Mouse (Mus musculus) midbrain, embryonic 12.5 days (tissue): ENCODE data around the gene Rtraf. TPM values are rescaled to one million over a fixed set of nuclear protein-coding genes. Genes with fewer than 3 reads are reported as not detected.

Experiments used
- ATAC-seq: fragments of 200-750 bp; cut with Nextera tagmentation; 2 replicates; pipeline ENCODE4 v1.8.0; 2017; ENCODE audit warnings: low read depth, moderate TSS enrichment, moderate library complexity; ENCODE audit not compliant: low FRiP score
- H3K27ac ChIP-seq: fragments of 300-500 bp; sonication (generic); replicated peaks from 2 replicates; pipeline ENCODE4 v1.5.1; 2016; ENCODE audit warnings: mild to moderate bottlenecking
- H3K27me3 ChIP-seq: fragments of 300-500 bp; sonication (generic); 2 replicates; pipeline ENCODE4 v1.6.1; 2016; ENCODE audit warnings: mild to moderate bottlenecking
- H3K36me3 ChIP-seq: fragments of 300-500 bp; sonication (generic); 2 replicates; pipeline ENCODE4 v1.6.1; 2016
- H3K4me1 ChIP-seq: fragments of 300-500 bp; sonication (generic); 2 replicates; pipeline ENCODE4 v1.6.1; 2016
- H3K4me2 ChIP-seq: fragments of 300-500 bp; sonication (generic); replicated peaks from 2 replicates; pipeline ENCODE4 v1.6.1; 2016; ENCODE audit warnings: mild to moderate bottlenecking, moderate library complexity
- H3K4me3 ChIP-seq: fragments of 300-500 bp; sonication (generic); 2 replicates; pipeline ENCODE4 v1.5.1; 2016; ENCODE audit warnings: mild to moderate bottlenecking
- H3K9ac ChIP-seq: fragments of 300-500 bp; sonication (generic); replicated peaks from 2 replicates; pipeline ENCODE4 v1.6.1; 2016; ENCODE audit warnings: mild to moderate bottlenecking, moderate library complexity
- H3K9me3 ChIP-seq: fragments of 300-500 bp; sonication (generic); 2 replicates; pipeline ENCODE4 v1.6.1; 2016; ENCODE audit warnings: mild to moderate bottlenecking
- WGBS: fragments of 180-500 bp; shearing (Covaris S2); methylation state at CpG from one replicate; pipeline ENCODE4 v1.1.7; 2016; 5-methylcytosine and 5-hydroxymethylcytosine counted together
- polyA plus RNA-seq: library from polyadenylated mRNA; unstranded; fragments of >200 nt; fragmentation: Nextera tagmentation; extraction: Ambion mirVana; gene quantifications from 2 replicates; pipeline ENCODE4 v1.2.1, GENCODE M21; 2016

Gene Rtraf
- polyA plus RNA-seq, 1 experiment from 2014 or later, result 234 TPM

DNA sequence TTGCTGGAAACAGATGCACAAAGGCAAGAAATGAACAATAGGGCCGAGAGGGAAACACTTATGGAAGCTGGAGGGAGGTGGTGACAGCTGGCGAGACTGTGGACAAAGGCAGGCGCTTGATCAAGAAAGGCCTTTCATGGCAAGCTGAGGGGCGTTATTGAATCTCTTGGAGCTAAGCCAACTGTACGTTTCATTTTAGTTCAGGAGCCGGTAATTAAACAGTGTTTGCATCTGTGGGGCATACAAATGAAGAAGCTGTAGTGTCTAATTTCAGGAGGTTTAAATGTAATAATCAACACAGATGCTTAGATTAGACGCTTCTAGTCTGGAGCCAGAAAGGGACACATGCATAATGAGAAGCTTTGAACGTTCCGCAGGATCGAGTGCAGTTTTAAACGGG lies 1.9 kb upstream of the Rtraf start:
- H3K36me3 ChIP-seq, result peaks cover 12% of the 10 kb centered on the region
- H3K27me3 ChIP-seq, result no peaks in the 10 kb centered on the region; the same call in 1 of the 2 replicates
- 0 out of 2 replicates have a peak, but pooled peaks cover 3% of the 10 kb centered on the region for H3K9me3 ChIP-seq
- WGBS, result 36% methylated on average over 11 of the region's 11 CpGs
- peaks cover 28% of the 10 kb centered on the region for H3K4me1 ChIP-seq
- H3K4me2 ChIP-seq, result peak overlapping the region; percentile 22; the same call in 1 of the 2 replicates
- ATAC-seq, result peak; percentile 39; the same call in 1 of the 2 replicates
- H3K27ac ChIP-seq, result peak overlapping the region; percentile 87
- H3K9ac ChIP-seq, result 0 out of 2 replicates have a peak overlapping the region, but pooled peaks have one; percentile 7
- no peak overlapping the region for H3K4me3 ChIP-seq

DNA sequence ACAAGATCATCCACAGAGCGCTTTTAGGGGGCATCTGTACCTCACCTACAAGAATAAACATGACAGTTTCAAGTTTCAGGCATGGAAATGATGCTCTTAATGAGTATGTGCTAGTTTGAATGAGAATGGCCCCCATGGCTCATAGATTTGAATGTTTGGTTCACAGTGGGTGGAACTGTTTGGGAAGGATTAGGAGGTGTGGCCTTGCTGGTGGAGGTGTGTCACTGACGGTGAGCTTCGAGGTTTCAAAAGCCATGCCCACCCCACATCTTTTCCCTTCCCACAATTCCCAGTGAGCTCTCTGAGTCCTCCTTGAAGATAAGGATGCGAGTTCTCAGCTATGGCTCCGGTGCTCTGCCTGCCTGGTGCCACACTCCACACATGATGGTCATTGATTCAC lies 1.9 kb downstream of the Rtraf start:
- H3K4me1 ChIP-seq, result peaks cover 28% of the 10 kb centered on the region
- 94% methylated on average over 5 of the region's 5 CpGs for WGBS
- H3K36me3 ChIP-seq, result peaks cover 31% of the 10 kb centered on the region
- H3K9me3 ChIP-seq, result 0 out of 2 replicates have a peak, but pooled peaks cover 3% of the 10 kb centered on the region
- no peak overlapping the region for H3K4me2 ChIP-seq
- H3K9ac ChIP-seq, result no peak overlapping the region
- H3K27me3 ChIP-seq, result no peaks in the 10 kb centered on the region
- no peak overlapping the region for H3K27ac ChIP-seq
- ATAC-seq, result no peak
- no peak overlapping the region for H3K4me3 ChIP-seq

DNA sequence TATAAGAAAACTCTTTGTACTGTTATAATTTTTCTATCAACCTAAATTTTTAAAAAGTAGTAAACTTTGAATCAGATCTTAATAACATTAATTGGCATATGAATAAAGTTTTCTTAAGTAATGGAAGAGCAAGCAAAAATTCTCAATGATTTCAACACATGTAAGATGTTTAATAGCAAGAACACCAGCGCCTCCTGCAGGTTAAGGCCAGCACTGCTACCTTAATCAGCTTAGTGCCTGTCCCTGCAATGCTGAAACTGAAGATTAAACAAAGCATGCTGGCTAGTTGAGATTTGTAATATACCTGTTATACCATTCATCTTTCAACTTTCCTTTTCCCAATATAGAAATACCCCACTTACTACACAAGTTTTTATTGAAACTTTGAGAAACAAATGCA lies 5.7 kb downstream of the Rtraf start:
- no peaks in the 10 kb centered on the region for H3K27me3 ChIP-seq
- H3K9ac ChIP-seq, result no peak overlapping the region
- peaks cover 6% of the 10 kb centered on the region for H3K4me1 ChIP-seq
- peaks cover 65% of the 10 kb centered on the region for H3K36me3 ChIP-seq
- ATAC-seq, result no peak
- WGBS, result 10% methylated on average over 1 of the region's 1 CpGs
- H3K9me3 ChIP-seq, result 0 out of 2 replicates have a peak, but pooled peaks cover 3% of the 10 kb centered on the region
- no peak overlapping the region for H3K4me2 ChIP-seq
- H3K27ac ChIP-seq, result no peak overlapping the region
- H3K4me3 ChIP-seq, result no peak overlapping the region

DNA sequence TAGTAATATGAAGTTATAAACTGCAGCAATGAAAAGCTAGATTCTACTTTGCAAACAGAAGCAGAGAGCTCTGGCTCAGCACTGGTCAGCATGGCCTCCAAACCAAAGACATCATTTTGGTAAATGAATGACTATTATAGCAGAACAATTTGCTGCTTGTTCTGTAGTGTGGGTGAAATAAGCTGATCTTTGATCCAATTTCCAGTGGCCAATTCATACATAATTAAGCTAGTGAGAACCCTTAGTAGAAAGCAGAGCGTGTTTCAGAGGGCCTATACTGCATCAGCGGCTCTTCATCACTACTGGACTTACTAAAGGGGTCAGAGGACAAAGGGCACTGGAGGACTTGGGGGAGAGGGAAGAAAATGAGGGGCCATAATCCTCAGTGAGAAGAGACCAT lies 10.6 kb downstream of the Rtraf start:
- H3K4me2 ChIP-seq, result no peak overlapping the region
- whole genome bisulfite sequencing, result 93% methylated on average over 2 of the region's 2 CpGs
- no peaks in the 10 kb centered on the region for H3K9me3 ChIP-seq
- no peak overlapping the region for H3K9ac ChIP-seq
- H3K36me3 ChIP-seq, result peaks cover 66% of the 10 kb centered on the region
- no peak for ATAC-seq
- no peaks in the 10 kb centered on the region for H3K27me3 ChIP-seq
- H3K4me1 ChIP-seq, result no peaks in the 10 kb centered on the region
- no peak overlapping the region for H3K4me3 ChIP-seq
- H3K27ac ChIP-seq, result no peak overlapping the region

DNA sequence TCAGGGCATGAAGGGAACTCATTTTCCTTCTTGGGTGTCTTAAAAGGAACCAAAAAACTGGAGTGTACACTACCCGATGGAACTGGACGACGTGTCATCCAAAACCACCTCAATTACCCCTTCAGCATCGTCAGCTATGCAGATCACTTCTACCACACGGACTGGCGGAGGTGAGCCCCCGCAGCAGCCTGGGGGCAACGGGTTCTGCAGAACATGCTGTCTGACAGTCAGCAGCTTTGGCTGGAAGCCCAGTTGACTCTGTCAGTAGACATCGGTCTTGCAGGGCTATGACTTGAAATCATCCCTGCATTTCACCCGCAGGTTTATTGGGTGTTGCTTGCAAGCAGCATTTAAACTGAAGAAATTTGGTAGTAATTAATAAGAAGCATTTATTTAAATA lies 13.7 kb downstream of the Rtraf start:
- no peaks in the 10 kb centered on the region for H3K27me3 ChIP-seq
- no peak overlapping the region for H3K9ac ChIP-seq
- H3K36me3 ChIP-seq, result peaks cover 43% of the 10 kb centered on the region
- no peaks in the 10 kb centered on the region for H3K9me3 ChIP-seq
- no peak overlapping the region for H3K4me2 ChIP-seq
- H3K27ac ChIP-seq, result no peak overlapping the region
- H3K4me1 ChIP-seq, result no peaks in the 10 kb centered on the region
- WGBS, result 86% methylated on average over 10 of the region's 10 CpGs
- no peak overlapping the region for H3K4me3 ChIP-seq
- no peak for ATAC-seq

DNA sequence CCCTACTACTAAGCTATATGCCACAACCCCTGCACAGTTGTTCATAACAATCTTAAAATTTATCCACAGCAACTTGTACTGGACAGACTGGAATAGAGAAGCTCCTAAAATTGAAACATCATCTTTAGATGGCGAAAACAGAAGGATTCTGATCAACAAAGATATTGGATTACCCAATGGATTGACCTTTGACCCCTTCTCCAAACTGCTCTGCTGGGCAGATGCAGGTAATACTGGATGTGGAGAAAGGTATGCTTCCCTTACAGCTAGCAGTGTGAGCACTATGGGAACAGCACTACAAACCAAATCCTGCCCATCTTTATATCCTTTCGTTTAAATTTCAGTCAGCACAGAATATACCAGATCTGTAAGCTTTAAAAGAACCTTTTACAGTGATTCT lies 15.8 kb downstream of the Rtraf start:
- Histone ChIP-seq H3K4me1 (peaks cover 8% of the 10 kb centered on the region; the same call in 1 of the 2 replicates), H3K27ac (no peak overlapping the region), H3K36me3 (peaks cover 25% of the 10 kb centered on the region), H3K9me3 (no peaks in the 10 kb centered on the region), H3K9ac (no peak overlapping the region), H3K4me3 (no peak overlapping the region), H3K27me3 (no peaks in the 10 kb centered on the region), H3K4me2 (no peak overlapping the region)
- ATAC-seq, result no peak
- 89% methylated on average over 2 of the region's 2 CpGs for WGBS

DNA sequence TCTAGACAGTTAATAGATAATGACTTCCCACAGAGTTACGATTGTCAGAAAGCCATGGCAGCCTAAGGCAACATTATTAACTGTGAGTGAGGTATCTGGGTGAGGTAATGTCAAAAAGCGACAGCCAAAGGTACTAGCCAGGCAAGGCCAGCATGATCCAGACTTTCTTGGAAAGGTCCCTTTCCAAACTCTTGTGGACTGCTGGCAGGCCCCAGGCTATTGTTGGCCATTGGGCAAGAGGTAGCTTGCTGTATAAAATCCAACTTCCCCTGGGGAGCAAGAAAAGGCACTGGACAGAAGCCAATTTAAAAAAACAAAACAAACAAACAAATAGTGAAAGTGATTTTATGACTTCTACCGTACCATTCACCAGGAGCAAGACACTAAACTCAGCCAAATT lies 16.3 kb downstream of the Rtraf start:
- ATAC-seq, result no peak
- Histone ChIP-seq H3K27me3 (no peaks in the 10 kb centered on the region), H3K4me3 (no peak overlapping the region), H3K9me3 (no peaks in the 10 kb centered on the region), H3K36me3 (peaks cover 20% of the 10 kb centered on the region), H3K4me2 (no peak overlapping the region), H3K4me1 (peaks cover 8% of the 10 kb centered on the region; the same call in 1 of the 2 replicates), H3K27ac (no peak overlapping the region), H3K9ac (no peak overlapping the region)
- 92% methylated on average over 3 of the region's 3 CpGs for WGBS

DNA sequence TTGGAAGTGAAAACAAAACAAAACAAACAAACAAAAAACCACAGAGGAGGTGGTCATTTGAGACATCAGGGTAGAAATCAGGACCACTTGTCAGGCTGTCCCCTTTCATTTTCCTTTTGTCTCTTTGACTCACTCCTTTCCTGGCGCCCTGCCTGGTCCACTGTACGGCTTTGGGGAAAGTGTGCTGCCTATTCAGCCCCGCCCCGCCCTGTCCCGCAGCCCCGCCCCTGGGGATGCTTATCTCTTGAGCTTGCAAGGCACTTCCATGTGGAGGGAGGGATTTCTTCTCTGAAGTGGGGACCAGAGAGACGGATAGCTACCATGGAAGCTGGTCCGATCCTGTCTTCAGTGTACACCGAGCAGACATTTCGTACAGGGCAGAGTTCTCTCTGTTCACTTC lies 20.0 kb downstream of the Rtraf start:
- Histone ChIP-seq H3K4me1 (peaks cover 8% of the 10 kb centered on the region; the same call in 1 of the 2 replicates), H3K27ac (no peak overlapping the region), H3K4me3 (no peak overlapping the region), H3K9me3 (no peaks in the 10 kb centered on the region), H3K4me2 (no peak overlapping the region), H3K27me3 (no peaks in the 10 kb centered on the region), H3K9ac (no peak overlapping the region), H3K36me3 (no peaks in the 10 kb centered on the region)
- 37% methylated on average over 10 of the region's 10 CpGs for WGBS
- 0 out of 2 replicates have a peak, but pooled peaks have one; percentile 23 for ATAC-seq

DNA sequence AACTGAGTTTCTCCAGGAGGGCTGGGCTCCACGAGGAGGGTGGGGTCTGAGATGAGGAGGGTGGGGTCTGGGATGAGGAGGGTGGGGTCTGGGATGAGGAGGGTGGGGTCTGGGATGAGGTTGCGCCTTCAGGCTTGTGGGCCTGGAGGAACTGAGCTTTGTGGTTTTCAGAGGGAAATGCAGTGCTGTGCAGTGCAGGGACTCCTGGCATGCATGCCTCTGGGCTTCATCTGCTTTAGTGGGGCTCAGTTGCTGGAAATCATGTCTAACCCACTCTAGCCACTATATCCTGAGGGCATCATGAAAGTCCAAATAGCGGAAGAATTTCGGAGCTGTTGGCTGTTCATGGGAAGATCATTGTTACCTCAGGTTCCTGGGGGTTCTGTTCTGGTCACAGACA lies 20.4 kb downstream of the Rtraf start:
- no peaks in the 10 kb centered on the region for H3K27me3 ChIP-seq
- H3K4me1 ChIP-seq, result peaks cover 8% of the 10 kb centered on the region; the same call in 1 of the 2 replicates
- ATAC-seq, result no peak
- WGBS, result 54% methylated on average over 4 of the region's 4 CpGs
- no peaks in the 10 kb centered on the region for H3K9me3 ChIP-seq
- no peak overlapping the region for H3K27ac ChIP-seq
- no peak overlapping the region for H3K4me3 ChIP-seq
- no peak overlapping the region for H3K4me2 ChIP-seq
- H3K9ac ChIP-seq, result no peak overlapping the region
- H3K36me3 ChIP-seq, result no peaks in the 10 kb centered on the region

DNA sequence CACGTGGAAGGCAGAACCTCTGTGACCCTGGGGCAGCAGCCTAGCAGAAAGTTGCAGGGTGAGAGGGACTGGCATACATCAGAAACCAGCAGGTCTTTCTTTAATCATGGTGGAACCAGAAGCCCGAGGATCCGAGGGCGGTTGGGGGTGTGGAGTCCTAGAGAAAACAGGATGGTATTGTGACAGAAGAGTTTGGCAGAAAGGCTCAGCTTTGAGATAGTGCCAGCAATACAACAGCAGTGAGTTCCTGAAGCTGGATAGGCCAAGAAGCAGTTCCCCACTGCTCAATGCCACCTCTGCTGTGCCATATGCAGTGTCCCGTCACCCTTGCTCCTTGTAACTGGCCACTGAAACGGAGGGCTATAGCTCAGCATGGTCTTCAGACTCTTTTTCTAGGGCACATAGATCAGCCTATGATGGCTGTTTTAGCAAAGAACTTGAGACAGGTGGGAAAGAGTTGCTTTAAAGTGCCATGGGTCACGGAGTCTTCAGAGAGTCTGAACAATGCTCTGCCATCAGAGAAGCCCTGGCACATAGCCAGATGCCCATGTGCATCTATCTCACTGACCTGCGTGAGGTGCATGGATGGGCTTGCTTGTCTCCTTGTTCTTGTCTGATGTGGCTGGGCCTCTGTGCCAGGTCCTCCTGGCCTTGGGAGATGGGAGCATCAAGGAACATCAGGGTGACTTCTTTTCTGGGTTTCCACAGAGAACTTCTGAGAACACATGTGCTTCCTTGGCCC lies 22.0 kb downstream of the Rtraf start:
- Histone ChIP-seq H3K4me2 (no peak overlapping the region), H3K9me3 (no peaks in the 10 kb centered on the region), H3K9ac (no peak overlapping the region), H3K27ac (no peak overlapping the region), H3K4me1 (peaks cover 8% of the 10 kb centered on the region; the same call in 1 of the 2 replicates), H3K4me3 (no peak overlapping the region), H3K36me3 (no peaks in the 10 kb centered on the region), H3K27me3 (no peaks in the 10 kb centered on the region)
- ATAC-seq, result no peak
- 90% methylated on average over 8 of the region's 8 CpGs for WGBS

DNA sequence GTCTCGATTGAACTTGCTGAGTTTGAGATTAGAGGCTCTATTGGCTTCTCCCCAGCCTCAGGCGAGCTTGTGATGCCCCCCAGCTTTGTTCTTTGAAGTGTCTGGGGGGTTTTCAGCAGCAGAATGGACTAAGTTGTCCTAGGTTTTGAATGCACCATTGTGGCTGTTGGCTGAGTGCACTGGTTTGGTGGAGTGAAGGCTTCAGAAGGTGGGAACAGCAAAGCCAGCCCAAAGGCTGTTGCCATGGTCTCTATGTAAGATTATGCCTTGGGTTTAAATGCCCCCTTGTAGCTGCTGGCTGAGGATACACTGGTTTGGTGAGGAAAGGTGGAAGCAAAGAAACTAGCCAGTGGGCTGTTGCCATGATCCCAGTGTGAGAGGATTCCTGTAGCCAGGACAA lies 23.1 kb downstream of the Rtraf start:
- no peak overlapping the region for H3K4me3 ChIP-seq
- no peak overlapping the region for H3K4me2 ChIP-seq
- H3K27ac ChIP-seq, result no peak overlapping the region
- no peak for ATAC-seq
- H3K9me3 ChIP-seq, result no peaks in the 10 kb centered on the region
- H3K9ac ChIP-seq, result no peak overlapping the region
- no peaks in the 10 kb centered on the region for H3K36me3 ChIP-seq
- 68% methylated on average over 2 of the region's 2 CpGs for WGBS
- H3K27me3 ChIP-seq, result no peaks in the 10 kb centered on the region
- H3K4me1 ChIP-seq, result peaks cover 8% of the 10 kb centered on the region; the same call in 1 of the 2 replicates

DNA sequence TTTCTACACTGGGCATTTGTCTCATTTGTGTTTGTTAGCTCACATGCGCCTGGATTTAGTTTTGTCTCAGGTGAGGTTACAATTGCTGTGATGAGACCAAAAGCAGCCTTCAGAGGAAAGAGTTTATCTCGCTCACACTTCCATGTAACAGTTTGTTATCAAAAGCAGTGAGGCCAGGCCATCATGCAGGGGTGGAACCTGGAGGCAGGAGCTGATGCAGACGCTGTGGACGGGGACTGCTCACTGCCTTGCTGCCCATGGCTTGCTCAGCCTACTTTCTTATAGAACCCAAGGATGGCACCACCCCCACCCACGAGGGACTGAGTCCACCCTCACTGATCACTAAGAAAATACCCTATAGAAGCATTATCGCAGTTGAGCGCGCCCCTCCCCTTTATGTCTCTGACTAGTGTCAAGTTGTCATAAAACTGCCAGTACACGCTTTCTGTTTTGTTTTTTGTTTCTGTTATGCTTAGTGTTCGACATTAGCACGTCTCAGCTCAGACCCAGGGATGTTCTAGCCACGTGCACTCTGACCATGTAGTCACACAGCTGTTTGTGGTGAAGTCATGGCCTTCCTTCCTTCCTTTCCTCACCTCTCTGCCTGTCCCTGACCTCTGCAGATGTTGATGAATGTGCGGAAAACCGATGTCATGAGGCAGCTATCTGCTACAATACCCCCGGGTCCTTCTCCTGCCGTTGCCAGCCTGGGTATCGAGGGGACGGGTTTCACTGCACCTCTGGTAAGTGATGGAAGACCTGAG lies 26.9 kb downstream of the Rtraf start:
- no peak overlapping the region for H3K4me3 ChIP-seq
- no peak overlapping the region for H3K4me2 ChIP-seq
- H3K36me3 ChIP-seq, result no peaks in the 10 kb centered on the region
- H3K4me1 ChIP-seq, result no peaks in the 10 kb centered on the region
- 85% methylated on average over 18 of the region's 18 CpGs for WGBS
- no peaks in the 10 kb centered on the region for H3K9me3 ChIP-seq
- no peak overlapping the region for H3K27ac ChIP-seq
- H3K9ac ChIP-seq, result no peak overlapping the region
- no peaks in the 10 kb centered on the region for H3K27me3 ChIP-seq
- ATAC-seq, result no peak
